In genomic region chr9:58150733-58151361, GRCm38 (mm10) we compare ENCODE assay signal across 14 mouse cellular contexts. TPM values are rescaled to one million over a fixed set of nuclear protein-coding genes. Genes with fewer than 3 reads are reported as not detected.
DNase-seq lines count a peak whose midpoint lies in the region; ATAC-seq and TF ChIP-seq lines count a peak whose summit lies in the region.
"Had no signal": no experiment of that assay in that cellular context is flagged by ENCODE, and none has a peak within 500 bp of the region (broad histone marks: within the 10 kb centered on the region; RNA-seq: fewer than 3 reads in every experiment).

No protein-coding gene starts in this region.

- peaks cover 12% of the 10 kb centered on the region for H3K4me1 ChIP-seq in heart, embryonic 11.5 days (ENCODE audit: control insufficient read depth, insufficient read depth, low read length)
- no peaks in the 10 kb centered on the region for H3K4me1 ChIP-seq in liver, adult 2 months (ENCODE audit: control insufficient read depth, insufficient read depth, low read length)
- no peaks in the 10 kb centered on the region; a peak in 1 of 4 replicates for H3K4me1 ChIP-seq in CH12.LX (ENCODE audit: control insufficient read depth in 1 of 2, insufficient read depth in 2 of 2)

- in situ Hi-C loops in CH12.LX (cut with MboI; ENCODE audit: low pct_ligation_motif_present, low pct_unique_long_range_greater_than_20kb, low sequenced_read_pairs) = no loop called here

- H3K27me3 ChIP-seq in heart, embryonic 11.5 days (ENCODE audit: control insufficient read depth, insufficient read depth, low read length) = no peaks in the 10 kb centered on the region; the same call in 1 of the 2 replicates
- no peaks in the 10 kb centered on the region for H3K27me3 ChIP-seq in liver, adult 2 months (ENCODE audit: control insufficient read depth, insufficient read depth, low read length)
- H3K27me3 ChIP-seq in CH12.LX (replicated peaks) = peaks cover 64% of the 10 kb centered on the region
- H3K27me3 ChIP-seq: embryonic facial prominence, embryonic 12.5 days; limb, embryonic 15.5 days had no signal

- no peaks in the 10 kb centered on the region for H3K9me3 ChIP-seq in heart, embryonic 11.5 days (replicated peaks; ENCODE audit: control insufficient read depth, low read length)
- no peaks in the 10 kb centered on the region for H3K9me3 ChIP-seq in CH12.LX (replicated peaks; ENCODE audit: low read length)
- H3K9me3 ChIP-seq: embryonic facial prominence, embryonic 12.5 days; limb, embryonic 15.5 days; megakaryocyte, embryonic 14.5 days had no signal

- H3K9ac ChIP-seq in heart, embryonic 11.5 days (ENCODE audit: low read depth, low read length) = no peak overlapping the region
- H3K9ac ChIP-seq in liver, adult 2 months (ENCODE audit: low read depth, low read length) = no peak overlapping the region
- no peak overlapping the region for H3K9ac ChIP-seq in CH12.LX (ENCODE audit: insufficient read depth, low read depth)
- H3K9ac ChIP-seq: embryonic facial prominence, embryonic 12.5 days; limb, embryonic 15.5 days had no signal

- TF ChIP-seq RAD21 in CH12.LX (IDR thresholded peaks at IDR 0.05; ENCODE audit: low read depth, low read length) = peak; percentile 61

- no peak for ATAC-seq in heart, embryonic 11.5 days (replicated peaks; ENCODE audit: insufficient number of reproducible peaks, low FRiP score, low TSS enrichment)
- ATAC-seq: hindbrain, embryonic 16.5 days had no signal

- no peak overlapping the region for H3K27ac ChIP-seq in heart, embryonic 11.5 days (ENCODE audit: low read depth, low read length)
- no peak overlapping the region for H3K27ac ChIP-seq in liver, adult 2 months (replicated peaks; ENCODE audit: insufficient read depth, low read depth, low read length)
- no peak overlapping the region for H3K27ac ChIP-seq in CH12.LX (ENCODE audit: insufficient read depth, low read depth)
- H3K27ac ChIP-seq: embryonic facial prominence, embryonic 12.5 days; limb, embryonic 15.5 days had no signal

- WGBS in heart, embryonic 11.5 days (ENCODE audit: insufficient replicate concordance) = 61% methylated on average over 4 of the region's 4 CpGs
- WGBS in liver, adult 2 months = 58% methylated on average over 4 of the region's 4 CpGs

- no peaks in the 10 kb centered on the region for H3K36me3 ChIP-seq in heart, embryonic 11.5 days (ENCODE audit: control insufficient read depth, insufficient read depth, low read length)
- no peaks in the 10 kb centered on the region for H3K36me3 ChIP-seq in liver, adult 2 months (ENCODE audit: control insufficient read depth, insufficient read depth, low read length)
- no peaks in the 10 kb centered on the region for H3K36me3 ChIP-seq in CH12.LX (replicated peaks in 1 of 2; ENCODE audit: control insufficient read depth in 1 of 2, insufficient read depth in 1 of 2, low read length in 1 of 2)
- H3K36me3 ChIP-seq: limb, embryonic 15.5 days had no signal

- H3K4me2 ChIP-seq in heart, embryonic 11.5 days = no peak overlapping the region
- H3K4me2 ChIP-seq in CH12.LX (ENCODE audit: insufficient read depth, low read depth, poor library complexity, severe bottlenecking) = no peak overlapping the region
- H3K4me2 ChIP-seq: embryonic facial prominence, embryonic 12.5 days; limb, embryonic 15.5 days had no signal

- dilution Hi-C loops in CH12.LX (cut with MboI; ENCODE audit: extremely low pct_ligation_motif_present, extremely low pct_unique_long_range_greater_than_20kb, low sequenced_read_pairs) = no loop called here

- no peak for TF ChIP-seq POLR2A in liver, adult 2 months (IDR thresholded peaks at IDR 0.05; ENCODE audit: extremely low read depth, insufficient read depth, low read length)
- no peak for TF ChIP-seq POLR2A in CH12.LX (IDR thresholded peaks at IDR 0.05; ENCODE audit: low read depth, low read length)

- TF ChIP-seq CTCF in liver, adult 2 months (IDR thresholded peaks at IDR 0.05; ENCODE audit: low read depth, low read length) = peak; percentile 70
- peak in 1 of 2 experiments; percentile 58; a peak in 3 of 4 replicates for TF ChIP-seq CTCF in CH12.LX (conservative IDR thresholded peaks at IDR 0.05 in 1 of 2, IDR thresholded peaks at IDR 0.05 in 1 of 2; ENCODE audit: low read depth in 2 of 2, low read length in 2 of 2)

- no peak overlapping the region for H3K4me3 ChIP-seq in heart, embryonic 11.5 days (ENCODE audit: low read depth, low read length)
- no peak overlapping the region for H3K4me3 ChIP-seq in liver, adult 2 months (ENCODE audit: insufficient read depth, low read depth, low read length)
- H3K4me3 ChIP-seq in CH12.LX (replicated peaks in 1 of 3; ENCODE audit: low read depth in 2 of 3, low read length in 2 of 3, poor library complexity in 1 of 3) = no peak overlapping the region
- H3K4me3 ChIP-seq: embryonic facial prominence, embryonic 12.5 days; limb, embryonic 15.5 days; megakaryocyte, embryonic 14.5 days had no signal

- TF ChIP-seq EP300 in CH12.LX (IDR thresholded peaks at IDR 0.05; ENCODE audit: low read length) = no peak

- peak; percentile 83 for DNase-seq in heart, adult 11 months
- peak; percentile 41 for DNase-seq in liver, adult 2 months (ENCODE audit: extremely low read depth, low read depth, low spot score)
- no peak for DNase-seq in liver
- DNase-seq in CH12.LX (ENCODE audit: extremely low read depth) = no peak
- DNase-seq in lung, postnatal 25 days (ENCODE audit: low spot score) = peak; percentile 4
- DNase-seq in spleen, adult 18-20 months = no peak
- DNase-seq: cerebellum, adult 9-10 months had no signal

- no peaks in the 10 kb centered on the region for H3K79me2 ChIP-seq in liver, adult 2 months (ENCODE audit: control insufficient read depth, insufficient read depth, low read length)
- H3K79me2 ChIP-seq in CH12.LX (replicated peaks; ENCODE audit: control insufficient read depth, extremely low read depth, insufficient read depth, poor library complexity, severe bottlenecking) = no peaks in the 10 kb centered on the region

TF ChIP-seq in CH12.LX, 34 proteins besides CTCF, POLR2A, EP300 and RAD21:
- TF ChIP-seq ZC3H11A (IDR thresholded peaks at IDR 0.05; ENCODE audit: low read depth, low read length) = peak; percentile 10; the same call in 1 of the 2 replicates
- TF ChIP-seq SMC3 (IDR thresholded peaks at IDR 0.05; ENCODE audit: low read depth, low read length) = peak; percentile 72
- TF ChIP-seq UBTF (IDR thresholded peaks at IDR 0.05; ENCODE audit: low read depth, low read length) = no peak
- no peak for TF ChIP-seq POLR2AphosphoS2 (IDR thresholded peaks at IDR 0.05; ENCODE audit: low read depth, low read length)

RNA-seq across cellular contexts. Expression of gene Ccdc33, which starts 32.2 kb away (rescaled TPM):
- 0.37 TPM in 1 of 2 replicates, not detected in the other for polyA plus RNA-seq in heart, embryonic 11.5 days (2014; fragmentation: Nextera tagmentation; extraction: Ambion mirVana)
- not detected in 2 replicates for total RNA-seq in liver, adult 2 months (2014; rRNA removed)
- polyA plus RNA-seq in liver, adult 2 months (2012; rRNA removed) = not detected in 2 replicates
- not detected in 2 replicates for total RNA-seq in CH12.LX (2012; rRNA removed)
- total RNA-seq in CH12.LX (2014; rRNA removed) = 0.21 TPM in 1 of 2 replicates, not detected in the other
- polyA plus RNA-seq in CH12.LX (2012; ENCODE audit: insufficient read length, low read depth) = 0.27 and 1.0 TPM in 2 replicates
- total RNA-seq: gastrocnemius, adult 18-20 months had no signal
- polyA plus RNA-seq: limb, embryonic 15.5 days; stomach, embryonic 16.5 days had no signal

RNA-seq across cellular contexts. Expression of gene Islr, which starts 53.3 kb away (rescaled TPM):
- 5.5 and 6.2 TPM in 2 replicates for polyA plus RNA-seq in heart, embryonic 11.5 days (2014; fragmentation: Nextera tagmentation; extraction: Ambion mirVana)
- 1.4 and 1.5 TPM in 2 replicates for total RNA-seq in liver, adult 2 months (2014; rRNA removed)
- polyA plus RNA-seq in liver, adult 2 months (2012; rRNA removed) = 6.8 and 7.7 TPM in 2 replicates
- total RNA-seq in CH12.LX (2012; rRNA removed) (not detected in 2 replicates), CH12.LX (2014; rRNA removed) (not detected in 2 replicates)
- polyA plus RNA-seq in CH12.LX (2012; ENCODE audit: insufficient read length, low read depth) = not detected in 2 replicates

RNA-seq across cellular contexts. Expression of gene Islr2, which starts 53.3 kb away (rescaled TPM):
- polyA plus RNA-seq in heart, embryonic 11.5 days (2014; fragmentation: Nextera tagmentation; extraction: Ambion mirVana) = 0.19 and 0.27 TPM in 2 replicates
- total RNA-seq in liver, adult 2 months (2014; rRNA removed) = 0.07 TPM in 1 of 2 replicates, not detected in the other
- polyA plus RNA-seq in liver, adult 2 months (2012; rRNA removed) = not detected in 2 replicates
- not detected in 2 replicates for total RNA-seq in CH12.LX (2012; rRNA removed)
- not detected in 2 replicates for total RNA-seq in CH12.LX (2014; rRNA removed)
- polyA plus RNA-seq in CH12.LX (2012; ENCODE audit: insufficient read length, low read depth) = 0.35 TPM in 1 of 2 replicates, not detected in the other

Comparison
In these comparisons a context has a peak if more than half of its experiments do, and no peak if none do; other contexts are left out.
1. DNase-seq: peak in heart, adult 11 months (single experiment), liver, adult 2 months (single experiment) and lung, postnatal 25 days (single experiment); none in liver (single experiment), CH12.LX (single experiment) and spleen, adult 18-20 months (0 of 2).